Mouse (Mus musculus) stomach, embryonic 15.5 days (tissue): ENCODE data around the gene Irf2bp2. TPM values are rescaled to one million over a fixed set of nuclear protein-coding genes. Genes with fewer than 3 reads are reported as not detected.

ENCODE experiments used
- ATAC-seq: fragments of 200-750 bp; cut with Nextera tagmentation; 2 replicates; pipeline ENCODE4 v1.8.0; 2017; ENCODE audit warnings: low read depth, moderate number of reproducible peaks, moderate TSS enrichment; ENCODE audit not compliant: insufficient read depth, low FRiP score
- H3K27ac ChIP-seq: fragments of 300-500 bp; sonication (generic); 2 replicates; pipeline ENCODE4 v1.5.1; 2015; ENCODE audit warnings: mild to moderate bottlenecking, inconsistent platforms
- H3K27me3 ChIP-seq: fragments of 300-500 bp; sonication (generic); replicated peaks from 2 replicates; pipeline ENCODE4 v1.6.1; 2015; ENCODE audit warnings: inconsistent platforms
- H3K36me3 ChIP-seq: fragments of 300-500 bp; sonication (generic); 2 replicates; pipeline ENCODE4 v1.6.1; 2015; ENCODE audit warnings: inconsistent platforms
- H3K4me1 ChIP-seq: fragments of 300-500 bp; sonication (generic); 2 replicates; pipeline ENCODE4 v1.6.1; 2015; ENCODE audit warnings: inconsistent platforms
- H3K4me2 ChIP-seq: fragments of 300-500 bp; sonication (generic); 2 replicates; pipeline ENCODE4 v1.6.1; 2015; ENCODE audit warnings: mild to moderate bottlenecking, inconsistent platforms
- H3K4me3 ChIP-seq: fragments of 300-500 bp; sonication (generic); replicated peaks from 2 replicates; pipeline ENCODE4 v1.5.1; 2015; ENCODE audit warnings: inconsistent platforms
- H3K9ac ChIP-seq: fragments of 300-500 bp; sonication (generic); 2 replicates; pipeline ENCODE4 v1.6.1; 2015; ENCODE audit warnings: inconsistent platforms
- H3K9me3 ChIP-seq: fragments of 300-500 bp; sonication (generic); 2 replicates; pipeline ENCODE4 v1.6.1; 2016; ENCODE audit warnings: inconsistent platforms
- WGBS: fragments of 180-500 bp; shearing (Covaris S2); methylation state at CpG from one replicate; pipeline ENCODE4 v1.1.7; 2015; 5-methylcytosine and 5-hydroxymethylcytosine counted together
- polyA plus RNA-seq: library from polyadenylated mRNA; unstranded; fragments of >200 nt; fragmentation: Nextera tagmentation; extraction: Ambion mirVana; gene quantifications from 2 replicates; pipeline ENCODE4 v1.2.1, GENCODE M21; 2015

Irf2bp2 gene
- polyA plus RNA-seq, 1 experiment from 2014 or later = 13.4 TPM

- H3K9ac ChIP-seq = no peak overlapping the region
- H3K27me3 ChIP-seq = no peaks in the 10 kb centered on the region
- no peak overlapping the region for H3K4me3 ChIP-seq
- no peak overlapping the region for H3K4me2 ChIP-seq
- no peak for ATAC-seq
- H3K9me3 ChIP-seq = no peaks in the 10 kb centered on the region
- H3K36me3 ChIP-seq = no peaks in the 10 kb centered on the region
- WGBS = 64% methylated on average over 5 of the region's 5 CpGs
- H3K27ac ChIP-seq = peak overlapping the region; percentile 83
- peaks cover 46% of the 10 kb centered on the region for H3K4me1 ChIP-seq
Measured at GRCm38 (mm10) chr8:126540298-126540697, 53.5 kb downstream of the Irf2bp2 start.

- peaks cover 46% of the 10 kb centered on the region for H3K4me1 ChIP-seq
- WGBS = 36% methylated on average over 10 of the region's 10 CpGs
- H3K9ac ChIP-seq = no peak overlapping the region
- H3K4me3 ChIP-seq = no peak overlapping the region
- H3K9me3 ChIP-seq = no peaks in the 10 kb centered on the region
- ATAC-seq = peak; percentile 42
- H3K36me3 ChIP-seq = no peaks in the 10 kb centered on the region
- peak overlapping the region; percentile 83 for H3K27ac ChIP-seq
- H3K4me2 ChIP-seq = no peak overlapping the region
- no peaks in the 10 kb centered on the region for H3K27me3 ChIP-seq
Measured at GRCm38 (mm10) chr8:126539355-126540093, 54.3 kb downstream of the Irf2bp2 start.

DNA sequence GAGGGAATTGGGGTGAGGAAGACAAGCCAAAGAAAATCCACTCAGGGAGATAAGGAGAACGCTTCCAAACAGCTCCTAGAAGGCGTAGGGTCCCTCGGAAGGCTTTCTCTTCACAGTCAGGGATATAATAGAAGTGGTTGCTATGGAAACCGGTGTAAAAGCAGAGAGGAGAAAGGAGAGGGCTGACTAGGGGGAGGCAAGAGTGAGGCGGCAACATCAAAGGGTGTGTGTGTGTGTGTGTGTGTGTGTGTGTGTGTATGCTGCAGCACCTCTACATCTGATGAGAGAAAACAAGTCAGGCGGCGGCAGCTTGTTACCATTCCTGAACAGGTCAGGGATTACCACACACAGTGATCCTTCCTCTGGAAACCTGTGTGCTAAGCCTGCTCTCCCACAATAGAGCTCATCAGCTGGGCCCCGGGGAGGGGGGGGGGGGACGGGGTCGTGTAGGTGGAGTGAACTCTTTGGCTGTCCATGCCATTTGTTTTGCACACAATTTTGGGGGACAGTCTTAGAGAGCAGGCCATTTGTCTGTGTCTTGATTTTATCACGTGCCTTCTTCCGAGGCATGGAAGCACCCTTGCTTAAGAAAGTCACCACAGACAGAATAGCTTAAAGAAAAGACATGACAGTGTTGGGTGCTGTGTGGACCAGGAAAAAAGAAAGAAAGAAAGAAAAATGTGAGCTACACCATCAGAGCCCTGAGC is 55.0 kb downstream of the Irf2bp2 start:
- no peak for ATAC-seq
- Histone ChIP-seq H3K4me3 (no peak overlapping the region), H3K36me3 (no peaks in the 10 kb centered on the region), H3K9me3 (no peaks in the 10 kb centered on the region), H3K27ac (peak overlapping the region; percentile 83), H3K4me2 (no peak overlapping the region), H3K27me3 (no peaks in the 10 kb centered on the region), H3K9ac (no peak overlapping the region), H3K4me1 (peaks cover 46% of the 10 kb centered on the region)
- 11% methylated on average over 12 of the region's 12 CpGs for WGBS

Other genes with a start within 250 kb of the Irf2bp2 start
- gene Coa6, start 171.5 kb downstream of the Irf2bp2 start, polyA plus RNA-seq = 57.7 and 60.2 TPM in 2 replicates
- 2.6 and 3.0 TPM in 2 replicates for gene Tarbp1, start 118.9 kb downstream of the Irf2bp2 start, polyA plus RNA-seq